Mouse (Mus musculus): ENCODE data around the gene Prlr.

Prlr gene

DNA sequence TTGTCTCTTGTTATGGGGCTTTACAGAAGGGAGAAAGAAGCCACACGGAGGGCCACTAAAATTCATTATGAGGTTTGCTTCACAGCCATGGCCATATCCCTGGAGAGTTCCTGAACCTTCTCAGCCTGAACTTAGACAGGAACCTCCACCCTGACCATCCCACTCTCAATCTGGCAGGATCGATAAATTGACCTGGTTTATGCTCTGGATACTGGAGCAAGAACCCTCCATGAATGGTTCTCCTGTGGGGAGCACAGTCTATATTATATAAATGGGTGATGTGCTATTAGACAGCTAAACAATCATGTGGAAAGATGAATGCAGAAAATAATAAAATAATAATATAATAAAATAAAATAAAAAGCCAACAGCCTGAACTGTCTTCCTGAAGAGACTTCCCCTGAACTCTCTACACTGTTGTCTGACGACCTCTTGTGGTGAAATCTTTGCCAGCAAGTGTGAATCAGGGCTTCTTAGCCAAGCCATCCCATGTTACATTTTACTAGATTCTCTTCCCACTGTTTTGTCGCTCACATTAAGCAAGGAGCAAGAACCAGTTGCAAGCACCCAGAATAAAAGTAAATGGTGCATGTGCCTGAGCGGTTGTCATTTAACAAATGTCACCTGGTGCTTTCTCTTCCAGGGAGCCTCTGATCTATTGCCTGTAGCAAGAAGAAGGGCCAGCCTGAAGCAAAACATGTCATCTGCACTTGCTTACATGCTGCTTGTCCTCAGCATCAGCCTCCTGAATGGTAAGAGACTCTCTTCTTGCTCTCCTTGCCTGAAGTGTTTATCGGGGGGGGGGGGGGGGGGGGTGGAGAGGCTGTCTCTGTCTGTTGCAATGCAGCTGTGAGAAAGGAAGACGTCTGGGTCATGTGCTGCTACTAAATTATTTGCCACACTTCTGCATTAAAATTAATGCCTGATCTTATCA lies 136.8 kb downstream of the Prlr start:
- in situ Hi-C loops (cut with MboI, MseI) = loop anchor here (5.0 to 25.0 kb wide), 2 partner anchors 701 to 881 kb away; no protein-coding TSS in a partner anchor

DNA sequence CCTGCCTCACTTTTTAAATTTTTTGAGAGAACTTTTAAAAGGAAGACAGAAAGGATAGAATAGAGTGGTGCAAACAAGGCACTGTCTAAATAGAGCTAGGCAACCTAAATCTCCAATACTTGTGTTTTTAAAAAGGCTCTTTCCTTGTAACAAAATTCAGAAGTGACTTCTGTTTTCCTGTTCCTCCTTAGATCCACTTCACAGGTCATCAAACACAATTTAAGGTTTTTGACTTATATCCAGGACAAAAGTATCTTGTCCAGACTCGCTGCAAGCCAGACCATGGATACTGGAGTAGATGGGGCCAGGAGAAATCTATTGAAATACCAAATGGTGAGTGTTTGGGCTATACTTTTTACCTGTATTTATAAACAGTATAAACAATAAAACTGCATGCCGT lies 148.0 kb downstream of the Prlr start, which contains the start of gene Gm21973:
TSS of gene Gm21973 (plus strand) at position 301 of the 400 bp plus-strand sequence.
- in situ Hi-C loops (cut with MboI, MseI) = no loop called here

DNA sequence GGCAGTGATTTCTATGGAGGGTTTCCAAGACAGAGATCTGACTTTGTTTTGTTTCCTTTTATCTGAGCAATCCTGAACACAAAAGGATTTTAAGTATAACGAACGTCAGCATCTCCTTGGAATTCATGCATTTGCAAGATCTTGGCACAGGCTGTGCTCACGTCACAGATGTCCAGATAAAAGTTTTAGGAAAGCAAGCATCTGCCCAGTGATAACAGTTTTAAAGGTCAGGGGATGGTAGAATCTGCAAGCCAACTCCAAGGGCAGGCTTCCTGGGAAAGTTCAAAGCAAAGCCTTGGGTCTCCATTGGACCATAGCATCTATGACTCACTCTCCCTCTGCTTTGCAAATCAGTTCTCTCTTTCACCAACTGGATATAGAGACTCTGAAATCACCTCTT lies 153.6 kb downstream of the Prlr start:
- in situ Hi-C loops (cut with MboI, MseI) = no loop called here

DNA sequence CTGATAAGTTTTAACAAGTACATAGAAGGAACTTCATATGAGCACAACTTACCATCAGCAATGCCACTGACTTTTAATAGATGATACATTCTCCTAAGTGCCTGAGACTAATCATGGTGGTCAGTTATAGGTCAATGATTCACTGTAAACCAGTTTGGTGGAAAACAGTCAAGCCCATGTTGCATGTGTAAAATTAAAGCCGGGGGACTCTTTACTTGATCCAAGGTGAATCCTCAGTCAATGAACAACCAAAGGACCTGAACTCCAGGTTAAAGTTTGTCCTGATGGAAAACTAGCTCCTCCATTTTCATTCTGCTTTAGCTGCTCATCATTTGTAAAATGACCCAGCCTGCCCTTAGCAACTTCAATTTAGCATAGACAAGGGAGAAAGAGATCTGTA lies 155.5 kb downstream of the Prlr start:
- in situ Hi-C loops (cut with MboI, MseI) = no loop called here

GRCm38 (mm10) chr15:10338606-10339005 lies 161.6 kb downstream of the Prlr start:
- in situ Hi-C loops (cut with MboI, MseI) = loop anchor here (5.0 kb wide), 1 partner anchor 94 kb away; no protein-coding TSS in a partner anchor

DNA sequence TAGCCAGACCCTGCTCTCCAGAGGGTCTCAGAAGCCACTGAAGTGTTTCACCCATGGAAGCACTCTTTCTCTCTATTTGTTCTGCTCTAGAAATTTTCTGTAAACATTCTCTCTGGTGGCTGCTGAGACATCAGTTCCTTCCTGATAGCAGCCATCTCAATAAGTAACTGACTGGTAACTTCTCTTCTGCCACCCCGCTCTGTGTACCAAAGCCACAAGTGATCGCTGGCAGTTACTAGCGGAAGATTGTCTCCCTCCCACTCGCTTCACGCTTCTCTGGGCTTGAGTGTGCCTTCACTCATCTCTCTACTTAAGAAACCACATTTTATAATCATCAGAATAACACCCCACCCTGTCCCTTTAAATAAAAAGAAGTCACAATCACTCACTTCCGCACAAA lies 170.0 kb downstream of the Prlr start:
- in situ Hi-C loops (cut with MboI, MseI) = no loop called here

DNA sequence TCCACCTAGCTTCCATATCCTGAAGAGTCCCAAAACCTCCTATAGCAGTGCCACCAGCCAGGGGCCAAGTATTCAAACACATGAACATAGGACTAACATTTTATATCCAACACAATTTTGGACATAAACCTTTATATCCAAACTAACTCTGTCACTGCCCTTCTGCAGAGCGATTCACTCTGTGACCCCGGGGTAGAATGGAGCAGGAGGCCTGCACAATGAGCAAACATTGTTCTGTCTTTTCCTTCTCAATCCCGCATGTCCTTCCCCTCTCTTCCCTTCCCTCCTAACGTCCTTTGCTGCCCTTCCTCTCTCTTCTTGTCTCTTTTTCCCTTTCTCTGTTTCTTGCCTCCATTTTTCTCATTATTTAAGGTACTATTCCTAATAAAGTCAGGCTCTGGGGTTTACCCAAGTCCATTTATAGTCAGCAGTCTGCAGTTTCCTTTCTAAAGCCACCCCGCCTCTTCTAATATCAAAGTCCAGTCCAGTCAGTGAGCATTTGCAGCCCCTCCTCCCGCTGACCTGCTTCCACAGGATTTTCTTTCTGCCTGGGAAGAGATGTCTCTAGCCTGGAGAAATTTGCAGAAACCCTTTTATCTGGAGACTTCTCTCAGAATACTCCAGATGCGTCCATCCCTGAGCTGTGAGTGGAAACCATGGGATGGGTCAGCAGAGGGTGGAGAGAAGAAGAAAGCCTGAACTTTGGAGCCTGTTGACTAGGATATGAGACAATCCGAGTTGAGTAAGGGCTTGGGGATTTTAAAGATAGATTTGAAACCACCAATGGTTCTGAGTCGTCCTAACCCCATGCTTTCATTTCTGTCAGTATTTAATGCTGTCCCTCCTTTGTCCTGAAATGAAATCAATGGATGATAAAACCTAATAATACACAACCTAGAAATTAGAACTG lies 181.3 kb downstream of the Prlr start, which contains the start of gene Agxt2:
TSS of gene Agxt2 (plus strand) at position 494 of the 910 bp plus-strand sequence.
- in situ Hi-C loops (cut with MboI, MseI) = no loop called here

GRCm38 (mm10) chr15:10366331-10366730 lies 189.3 kb downstream of the Prlr start:
- in situ Hi-C loops (cut with MboI, MseI) = loop anchor here (10.0 kb wide), 1 partner anchor 1552 kb away; no protein-coding TSS in a partner anchor

- in situ Hi-C loops (cut with MboI, MseI) = no loop called here
Measured at GRCm38 (mm10) chr15:10375404-10375803, 198.4 kb downstream of the Prlr start.

DNA sequence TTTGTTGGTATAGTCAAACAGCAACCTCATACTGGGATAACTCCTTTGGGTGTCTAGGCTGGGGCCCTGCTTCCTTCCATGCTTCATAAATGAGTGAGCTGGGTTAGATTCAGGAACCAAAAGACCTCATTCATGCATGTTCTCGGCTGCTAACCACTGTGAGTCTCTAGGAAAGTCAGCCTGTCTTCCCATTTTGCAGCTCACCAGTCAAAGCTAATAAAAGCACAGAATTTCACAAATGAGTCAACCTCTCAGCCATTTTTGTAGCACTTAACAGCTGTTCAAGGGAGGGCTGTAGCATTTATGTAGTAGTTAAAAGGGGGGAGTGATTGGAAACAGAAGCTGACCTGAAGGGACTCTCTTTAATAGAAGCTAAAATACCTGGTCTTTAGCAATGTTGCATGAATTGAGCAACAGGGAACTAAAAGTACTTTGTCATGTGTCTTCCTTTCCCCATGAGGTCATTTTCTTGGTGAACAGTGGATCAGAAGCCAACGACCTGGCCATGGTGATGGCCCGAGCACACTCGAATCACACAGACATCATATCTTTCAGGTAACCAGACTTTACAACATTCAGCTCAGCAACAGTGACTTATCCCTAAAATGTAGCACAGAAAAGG lies 201.4 kb downstream of the Prlr start:
- in situ Hi-C loops (cut with MboI, MseI) = no loop called here

GRCm38 (mm10) chr15:10379757-10380458 lies 202.9 kb downstream of the Prlr start:
- in situ Hi-C loops (cut with MboI, MseI) = no loop called here

GRCm38 (mm10) chr15:10387263-10387662 lies 210.2 kb downstream of the Prlr start:
- in situ Hi-C loops (cut with MboI, MseI) = no loop called here
